Mouse (Mus musculus): ENCODE measurements around the gene Map4k4. TPM values are rescaled to one million over a fixed set of nuclear protein-coding genes. Genes with fewer than 3 reads are reported as not detected.

The Map4k4 gene
- polyA plus RNA-seq, 1 experiment from 2014 or later: 42.8 TPM

DNA sequence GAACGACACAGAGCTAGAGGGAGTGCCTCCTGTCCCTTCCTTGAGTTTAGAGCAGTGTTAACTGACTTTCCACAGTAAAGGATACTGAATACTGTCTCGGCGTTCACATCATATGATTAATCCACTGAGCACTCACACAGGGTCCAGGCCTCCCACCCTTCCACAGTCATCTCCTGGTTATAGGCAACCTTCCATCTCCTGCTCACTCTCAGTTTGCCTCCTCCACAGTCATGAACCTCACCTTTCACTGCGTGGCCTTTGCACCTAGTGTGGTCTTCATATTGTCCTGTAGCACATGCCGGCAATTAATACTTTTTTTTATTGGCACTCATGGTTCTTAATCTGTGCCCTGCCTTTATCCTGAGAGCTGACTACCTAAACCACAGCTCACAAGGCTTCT is 128.9 kb downstream of the Map4k4 start:
- no peak overlapping the region for H3K27ac ChIP-seq

DNA sequence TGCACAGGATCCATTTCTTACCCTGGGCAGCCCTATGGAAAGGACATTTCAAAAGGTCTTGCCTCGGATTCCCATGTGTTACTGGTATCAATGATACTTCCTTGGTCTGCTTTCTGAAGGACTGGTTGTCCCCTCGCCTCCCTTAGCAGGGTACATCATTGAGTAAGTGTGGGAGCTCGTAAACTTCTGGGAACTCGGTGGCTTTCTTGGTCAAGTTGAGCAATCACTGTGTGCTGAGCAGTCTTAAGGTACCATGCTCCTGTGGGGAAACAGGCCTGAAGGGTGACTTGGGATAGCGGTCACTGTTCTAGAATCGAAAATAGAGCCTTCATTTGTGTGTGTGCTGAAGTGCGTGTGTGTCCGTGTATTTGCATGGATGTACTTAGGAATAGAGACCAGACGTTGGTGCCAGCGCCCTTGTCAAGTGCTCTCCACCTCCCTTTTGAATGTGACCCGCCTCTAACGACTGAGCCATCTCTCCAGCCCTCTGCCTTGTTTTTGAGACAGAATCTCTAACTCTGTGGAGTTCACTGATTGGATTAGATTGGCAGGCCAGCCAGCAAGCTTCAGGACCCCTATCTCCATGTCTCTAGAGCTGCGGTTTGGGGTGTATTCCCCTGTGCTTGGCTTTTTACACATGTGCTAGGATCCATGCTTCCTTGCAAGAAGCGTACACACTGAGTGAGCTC is 129.7 kb downstream of the Map4k4 start:
- Histone ChIP-seq H3K4me3 (no peak overlapping the region), H3K9ac (no peak overlapping the region), H3K27ac (no peak overlapping the region), H3K9me3 (no peaks in the 10 kb centered on the region), H3K27me3 (no peaks in the 10 kb centered on the region), H3K36me3 (peaks cover 27% of the 10 kb centered on the region), H3K4me2 (no peak overlapping the region), H3K4me1 (peaks cover 4% of the 10 kb centered on the region; the same call in 1 of the 2 replicates)
- 88% methylated on average over 14 of the region's 14 CpGs for WGBS
- ATAC-seq (ENCODE audit: insufficient number of reproducible peaks, insufficient read depth, low FRiP score, low TSS enrichment, low read depth): no peak

More for the DNA sequence above, 128.9 kb downstream of the Map4k4 start:
- no peaks in the 10 kb centered on the region for H3K9me3 ChIP-seq
- no peak for ATAC-seq (ENCODE audit: insufficient number of reproducible peaks, insufficient read depth, low FRiP score, low TSS enrichment, low read depth)
- 93% methylated on average over 5 of the region's 5 CpGs for WGBS
- H3K9ac ChIP-seq: no peak overlapping the region
- no peak overlapping the region for H3K4me3 ChIP-seq
- peaks cover 35% of the 10 kb centered on the region for H3K36me3 ChIP-seq
- peaks cover 4% of the 10 kb centered on the region; the same call in 1 of the 2 replicates for H3K4me1 ChIP-seq
- H3K27me3 ChIP-seq: no peaks in the 10 kb centered on the region
- H3K4me2 ChIP-seq: no peak overlapping the region

DNA sequence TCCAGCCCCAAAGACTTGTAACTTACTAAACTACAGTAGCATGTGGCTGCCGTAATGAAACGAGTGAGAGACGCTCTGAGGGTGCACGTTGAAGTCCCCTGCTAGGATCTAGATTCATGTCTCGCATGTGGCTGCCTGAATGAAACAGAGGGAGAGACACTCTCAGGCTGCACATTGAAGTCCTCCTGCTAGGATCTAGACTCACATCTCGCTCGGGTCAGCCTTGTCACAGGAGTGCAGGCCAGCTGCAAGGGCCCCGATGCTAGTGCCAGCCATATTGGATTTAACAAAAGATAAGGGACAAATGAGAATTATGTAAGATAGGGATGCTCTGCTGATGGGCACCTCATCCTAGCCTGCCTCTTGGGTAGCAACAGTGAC is 130.3 kb downstream of the Map4k4 start:
- Histone ChIP-seq H3K4me2 (no peak overlapping the region), H3K27me3 (no peaks in the 10 kb centered on the region), H3K9me3 (no peaks in the 10 kb centered on the region), H3K4me1 (peaks cover 4% of the 10 kb centered on the region; the same call in 1 of the 2 replicates), H3K9ac (no peak overlapping the region), H3K36me3 (peaks cover 21% of the 10 kb centered on the region), H3K4me3 (no peak overlapping the region), H3K27ac (no peak overlapping the region)
- no peak for ATAC-seq (ENCODE audit: insufficient number of reproducible peaks, insufficient read depth, low FRiP score, low TSS enrichment, low read depth)
- WGBS: 87% methylated on average over 8 of the region's 8 CpGs

DNA sequence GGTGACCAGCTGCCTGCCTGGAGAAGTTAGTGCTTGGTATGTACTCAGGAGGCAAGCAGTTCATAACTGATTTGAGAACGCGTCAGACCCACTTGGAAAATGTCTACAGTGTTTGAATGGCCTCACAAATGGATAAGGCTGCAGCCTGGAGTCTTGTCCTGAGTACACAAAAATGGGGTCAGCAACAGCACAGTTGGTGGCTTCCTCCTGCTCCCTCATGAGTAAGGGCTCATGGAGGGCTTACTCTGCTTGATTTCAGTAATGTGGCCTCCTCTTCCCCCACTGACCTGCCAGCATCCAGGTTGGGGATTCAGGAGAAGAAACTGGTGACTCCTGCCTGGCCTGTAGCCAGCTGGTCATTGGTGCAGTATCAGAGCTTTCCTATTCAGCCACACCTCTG is 130.9 kb downstream of the Map4k4 start:
- 92% methylated on average over 2 of the region's 2 CpGs for WGBS
- H3K9ac ChIP-seq: no peak overlapping the region
- H3K9me3 ChIP-seq: no peaks in the 10 kb centered on the region
- H3K27ac ChIP-seq: no peak overlapping the region
- H3K4me2 ChIP-seq: no peak overlapping the region
- H3K4me3 ChIP-seq: no peak overlapping the region
- H3K27me3 ChIP-seq: no peaks in the 10 kb centered on the region
- no peak for ATAC-seq (ENCODE audit: insufficient number of reproducible peaks, insufficient read depth, low FRiP score, low TSS enrichment, low read depth)
- peaks cover 4% of the 10 kb centered on the region; the same call in 1 of the 2 replicates for H3K4me1 ChIP-seq
- peaks cover 15% of the 10 kb centered on the region for H3K36me3 ChIP-seq

DNA sequence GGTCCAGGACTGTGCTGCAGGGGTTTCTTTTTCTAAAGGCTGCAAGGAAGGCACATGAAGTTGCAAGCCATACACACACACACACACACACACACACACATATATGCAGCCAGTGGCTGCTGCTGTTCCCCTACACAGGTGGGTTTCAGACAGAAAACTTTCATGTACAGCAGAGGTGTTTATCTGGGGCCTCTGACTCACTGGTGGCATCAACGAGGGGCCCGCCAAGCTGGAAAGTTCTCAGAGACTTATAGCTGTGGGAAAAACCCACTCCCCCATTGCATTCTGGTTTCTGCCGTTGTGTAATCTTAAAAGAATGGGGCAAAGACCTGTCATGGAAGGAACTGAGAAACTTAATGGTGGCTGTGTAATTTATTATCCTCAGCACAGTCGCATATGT is 132.6 kb downstream of the Map4k4 start:
- Histone ChIP-seq H3K27me3 (no peaks in the 10 kb centered on the region), H3K36me3 (peaks cover 2% of the 10 kb centered on the region; the same call in 1 of the 2 replicates), H3K27ac (no peak overlapping the region), H3K9ac (no peak overlapping the region), H3K9me3 (no peaks in the 10 kb centered on the region), H3K4me3 (no peak overlapping the region), H3K4me2 (no peak overlapping the region), H3K4me1 (peaks cover 4% of the 10 kb centered on the region; the same call in 1 of the 2 replicates)
- no peak for ATAC-seq (ENCODE audit: insufficient number of reproducible peaks, insufficient read depth, low FRiP score, low TSS enrichment, low read depth)
- 83% methylated on average over 4 of the region's 4 CpGs for WGBS

DNA sequence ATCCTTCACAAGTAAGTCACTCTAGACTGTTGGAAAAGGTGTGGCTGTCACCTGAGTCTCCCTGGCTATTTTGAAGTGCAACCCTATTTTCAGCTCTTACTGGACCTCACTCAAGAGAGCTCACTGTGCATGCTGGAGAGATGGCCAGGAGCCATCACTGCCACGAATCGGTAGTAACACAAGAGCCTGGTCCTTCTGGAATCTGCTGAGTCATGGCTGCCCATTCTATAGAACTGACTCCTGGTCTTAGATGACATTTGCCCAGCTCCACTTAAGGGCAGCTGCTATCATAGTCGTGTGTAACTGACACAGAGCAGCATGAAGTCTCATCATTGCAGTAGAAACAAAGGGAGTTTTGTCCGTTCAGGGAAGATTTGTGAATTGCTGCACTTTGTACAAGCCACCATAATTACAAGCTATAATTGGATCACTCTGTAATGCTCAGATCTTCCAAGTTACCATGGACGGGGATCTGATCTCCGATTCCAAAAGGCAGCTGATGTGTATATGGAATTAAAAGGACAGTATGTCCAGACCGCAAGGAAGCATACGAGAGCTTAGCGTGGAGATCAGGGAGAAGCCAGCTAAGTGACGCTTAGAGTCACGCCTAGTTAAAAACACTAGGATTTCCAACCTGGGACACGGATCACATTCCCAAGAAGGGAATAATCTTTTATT is 133.2 kb downstream of the Map4k4 start:
- Histone ChIP-seq H3K36me3 (no peaks in the 10 kb centered on the region), H3K27ac (no peak overlapping the region), H3K4me2 (no peak overlapping the region), H3K4me3 (no peak overlapping the region), H3K9ac (no peak overlapping the region), H3K27me3 (no peaks in the 10 kb centered on the region), H3K9me3 (no peaks in the 10 kb centered on the region), H3K4me1 (peaks cover 4% of the 10 kb centered on the region; the same call in 1 of the 2 replicates)
- WGBS: 52% methylated on average over 12 of the region's 12 CpGs
- ATAC-seq (ENCODE audit: insufficient number of reproducible peaks, insufficient read depth, low FRiP score, low TSS enrichment, low read depth): no peak

DNA sequence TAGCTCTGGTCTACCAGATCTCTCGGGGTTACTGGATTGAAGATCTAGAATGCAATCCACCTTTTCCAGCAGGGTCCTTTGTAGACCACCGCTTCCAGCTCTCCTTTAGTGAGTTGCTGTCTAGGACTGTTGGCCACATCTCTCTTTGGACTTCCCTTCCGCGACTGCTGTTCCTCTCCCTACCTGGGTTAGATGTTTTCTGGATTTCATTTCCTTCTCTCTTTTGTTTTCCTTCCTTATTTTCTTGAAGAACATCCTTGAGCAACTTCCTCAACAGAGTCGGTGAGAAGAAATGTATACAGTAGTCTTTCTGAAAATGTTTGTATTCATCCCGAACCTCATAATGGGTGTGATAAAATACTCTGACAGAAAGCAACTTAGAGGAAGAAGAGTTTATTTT is 137.1 kb downstream of the Map4k4 start:
- no peak overlapping the region for H3K4me3 ChIP-seq
- ATAC-seq (ENCODE audit: insufficient number of reproducible peaks, insufficient read depth, low FRiP score, low TSS enrichment, low read depth): no peak
- no peaks in the 10 kb centered on the region for H3K27me3 ChIP-seq
- H3K36me3 ChIP-seq: no peaks in the 10 kb centered on the region
- no peak overlapping the region for H3K27ac ChIP-seq
- H3K4me2 ChIP-seq: no peak overlapping the region
- peaks cover 4% of the 10 kb centered on the region; the same call in 1 of the 2 replicates for H3K4me1 ChIP-seq
- WGBS: 87% methylated on average over 6 of the region's 6 CpGs
- no peaks in the 10 kb centered on the region for H3K9me3 ChIP-seq
- H3K9ac ChIP-seq: no peak overlapping the region

DNA sequence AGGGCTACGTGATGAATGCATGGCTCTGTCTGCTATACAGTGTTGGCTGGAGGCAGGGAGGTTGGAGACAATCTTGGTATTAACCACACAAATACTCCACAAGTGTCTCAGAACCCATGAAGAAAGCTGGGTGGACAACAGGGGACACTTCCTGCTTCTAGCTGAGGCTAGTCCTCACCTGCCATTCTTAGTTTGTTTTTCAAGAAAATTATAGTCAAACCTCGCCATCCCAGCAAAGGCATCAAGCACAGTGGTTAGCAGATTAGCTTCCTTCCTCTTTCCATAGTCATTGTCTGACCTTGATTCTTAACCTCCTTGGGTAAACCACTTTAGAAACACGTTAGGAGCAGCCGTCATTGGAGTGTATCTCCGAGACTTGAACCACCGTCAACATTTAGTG is 145.0 kb downstream of the Map4k4 start:
- Histone ChIP-seq H3K4me3 (no peak overlapping the region), H3K4me2 (no peak overlapping the region), H3K9me3 (no peaks in the 10 kb centered on the region), H3K36me3 (no peaks in the 10 kb centered on the region), H3K27ac (no peak overlapping the region), H3K4me1 (no peaks in the 10 kb centered on the region), H3K27me3 (no peaks in the 10 kb centered on the region), H3K9ac (no peak overlapping the region)
- 84% methylated on average over 6 of the region's 6 CpGs for WGBS
- ATAC-seq (ENCODE audit: insufficient number of reproducible peaks, insufficient read depth, low FRiP score, low TSS enrichment, low read depth): no peak

DNA sequence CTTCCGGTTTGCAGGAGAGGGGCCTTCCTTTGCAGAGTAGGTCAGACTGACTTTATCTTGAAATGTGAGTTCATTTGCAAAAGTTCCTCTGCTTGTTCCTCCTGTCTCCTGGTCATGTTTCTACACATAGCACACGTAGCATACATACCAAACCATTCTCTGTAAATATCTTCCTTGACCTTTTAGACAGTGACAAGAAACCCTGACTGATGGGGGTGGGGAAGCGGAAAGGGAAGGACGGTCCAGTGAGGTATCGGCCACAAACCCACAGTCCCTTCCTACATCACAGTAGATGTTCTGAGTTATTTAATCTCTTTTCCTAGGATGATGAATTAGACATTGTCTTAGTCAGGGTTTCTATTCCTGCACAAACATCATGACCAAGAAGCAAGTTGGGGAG is 145.9 kb downstream of the Map4k4 start:
- no peaks in the 10 kb centered on the region for H3K36me3 ChIP-seq
- no peak overlapping the region for H3K4me3 ChIP-seq
- H3K27ac ChIP-seq: no peak overlapping the region
- ATAC-seq (ENCODE audit: insufficient number of reproducible peaks, insufficient read depth, low FRiP score, low TSS enrichment, low read depth): no peak
- H3K9ac ChIP-seq: no peak overlapping the region
- no peaks in the 10 kb centered on the region for H3K27me3 ChIP-seq
- H3K4me2 ChIP-seq: no peak overlapping the region
- no peaks in the 10 kb centered on the region for H3K9me3 ChIP-seq
- H3K4me1 ChIP-seq: no peaks in the 10 kb centered on the region
- WGBS: 77% methylated on average over 5 of the region's 5 CpGs

DNA sequence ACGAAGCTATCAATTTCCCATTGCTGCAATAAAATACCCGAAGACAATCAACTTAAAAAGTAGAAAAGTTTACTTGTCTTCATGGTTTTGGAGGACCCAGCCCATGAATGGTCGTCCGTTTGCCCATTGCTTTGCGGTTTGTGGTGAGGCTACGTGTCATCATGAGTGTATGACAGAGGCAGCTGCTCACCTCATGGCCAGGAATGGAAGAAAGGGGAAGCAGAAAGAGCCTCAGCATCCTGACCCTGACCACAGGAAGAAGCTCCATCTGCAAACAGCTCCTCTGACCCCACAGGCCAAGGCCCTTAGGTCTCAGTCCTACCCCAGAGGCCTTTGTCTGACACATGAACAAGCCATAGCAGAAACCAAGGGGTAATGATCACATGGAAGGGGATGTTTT is 150.4 kb downstream of the Map4k4 start:
- H3K4me3 ChIP-seq: no peak overlapping the region
- ATAC-seq (ENCODE audit: insufficient number of reproducible peaks, insufficient read depth, low FRiP score, low TSS enrichment, low read depth): no peak
- 84% methylated on average over 6 of the region's 6 CpGs for WGBS

DNA sequence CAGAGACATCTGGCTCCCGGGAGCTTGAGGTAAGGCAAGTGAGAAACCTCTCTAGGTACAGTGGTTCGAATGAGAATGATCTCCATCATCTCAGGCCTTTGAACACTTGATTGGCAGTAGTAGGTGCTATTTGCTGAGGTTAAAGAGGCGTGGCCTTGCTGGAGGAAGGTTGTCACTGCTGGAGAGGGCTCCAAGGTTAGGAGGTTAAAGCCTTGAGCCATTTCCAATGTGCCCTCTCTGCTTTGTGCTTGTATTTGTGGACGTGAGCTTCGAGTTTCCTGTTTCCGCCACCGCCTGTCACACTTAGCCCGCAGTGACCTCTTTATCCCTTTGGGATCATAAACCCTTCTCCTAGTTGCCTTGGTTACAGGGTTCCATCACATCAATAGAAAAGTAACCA is 151.4 kb downstream of the Map4k4 start:
- Histone ChIP-seq H3K36me3 (no peaks in the 10 kb centered on the region), H3K4me3 (no peak overlapping the region), H3K4me1 (no peaks in the 10 kb centered on the region), H3K9me3 (no peaks in the 10 kb centered on the region), H3K9ac (no peak overlapping the region), H3K4me2 (no peak overlapping the region), H3K27me3 (no peaks in the 10 kb centered on the region), H3K27ac (no peak overlapping the region)
- ATAC-seq (ENCODE audit: insufficient number of reproducible peaks, insufficient read depth, low FRiP score, low TSS enrichment, low read depth): no peak
- 59% methylated on average over 8 of the region's 8 CpGs for WGBS

More for the DNA sequence above, 150.4 kb downstream of the Map4k4 start:
- Histone ChIP-seq H3K27ac (no peak overlapping the region), H3K4me1 (no peaks in the 10 kb centered on the region), H3K9me3 (no peaks in the 10 kb centered on the region), H3K36me3 (no peaks in the 10 kb centered on the region), H3K27me3 (no peaks in the 10 kb centered on the region), H3K9ac (no peak overlapping the region), H3K4me2 (no peak overlapping the region)

DNA sequence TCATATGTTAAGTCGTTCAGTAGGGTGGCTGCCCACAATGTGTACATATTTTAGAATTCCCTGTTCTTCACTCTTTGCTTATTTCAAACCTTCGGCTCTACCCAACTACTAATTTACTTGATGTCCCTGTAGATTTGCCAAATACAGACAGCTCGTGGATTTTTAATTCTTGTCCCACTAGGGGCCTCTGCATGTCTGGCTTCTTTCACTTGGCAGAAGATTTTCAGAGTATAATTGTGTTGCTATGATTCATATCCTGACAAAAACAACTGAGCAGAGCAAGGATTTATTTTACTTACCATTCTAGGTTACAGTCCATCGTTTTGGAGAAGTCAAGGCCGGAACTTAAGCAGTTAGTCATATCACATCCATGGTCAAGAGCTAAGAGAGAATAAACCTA is 152.4 kb downstream of the Map4k4 start:
- H3K9ac ChIP-seq: no peak overlapping the region
- H3K27me3 ChIP-seq: no peaks in the 10 kb centered on the region
- no peak for ATAC-seq (ENCODE audit: insufficient number of reproducible peaks, insufficient read depth, low FRiP score, low TSS enrichment, low read depth)
- no peak overlapping the region for H3K4me3 ChIP-seq
- H3K9me3 ChIP-seq: no peaks in the 10 kb centered on the region
- H3K36me3 ChIP-seq: no peaks in the 10 kb centered on the region
- 76% methylated on average over 5 of the region's 5 CpGs for WGBS
- H3K27ac ChIP-seq: no peak overlapping the region
- H3K4me2 ChIP-seq: no peak overlapping the region
- H3K4me1 ChIP-seq: no peaks in the 10 kb centered on the region
